Mouse (Mus musculus) kidney, embryonic 14.5 days (tissue): ENCODE data around the gene Ndrg2. TPM values are rescaled to one million over a fixed set of nuclear protein-coding genes. Genes with fewer than 3 reads are reported as not detected.
"Not testable (repeated sequence)": the region's sequence is repeated elsewhere in the genome, so short reads cannot be mapped to it uniquely, and the experiment has no call there.

ENCODE experiments used
- ATAC-seq: fragments of 200-750 bp; cut with Nextera tagmentation; 2 replicates; pipeline ENCODE4 v1.8.0; 2017; ENCODE audit warnings: moderate number of reproducible peaks, mild to moderate bottlenecking, moderate TSS enrichment, moderate library complexity; ENCODE audit not compliant: low FRiP score, low TSS enrichment
- H3K27ac ChIP-seq: fragments of 300-500 bp; sonication (generic); 2 replicates; pipeline ENCODE4 v1.5.1; 2014; ENCODE audit warnings: low read depth, mild to moderate bottlenecking, low read length, moderate library complexity, mixed read lengths
- H3K27me3 ChIP-seq: fragments of 300-500 bp; sonication (generic); 2 replicates; pipeline ENCODE4 v1.6.1; 2014; ENCODE audit warnings: mild to moderate bottlenecking, low read length; ENCODE audit not compliant: control insufficient read depth, insufficient read depth
- H3K36me3 ChIP-seq: fragments of 300-500 bp; sonication (generic); 2 replicates; pipeline ENCODE4 v1.6.1; 2014; ENCODE audit warnings: low read length, mixed read lengths; ENCODE audit not compliant: control insufficient read depth, insufficient read depth
- H3K4me1 ChIP-seq: fragments of 300-500 bp; sonication (generic); 2 replicates; pipeline ENCODE4 v1.6.1; 2014; ENCODE audit warnings: low read length, mixed read lengths; ENCODE audit not compliant: control insufficient read depth, insufficient read depth
- H3K4me2 ChIP-seq: fragments of 300-500 bp; sonication (generic); replicated peaks from 2 replicates; pipeline ENCODE4 v1.6.1; 2014; ENCODE audit warnings: low read depth, mild to moderate bottlenecking, low read length
- H3K4me3 ChIP-seq: fragments of 300-500 bp; sonication (generic); 2 replicates; pipeline ENCODE4 v1.5.1; 2014; ENCODE audit warnings: mild to moderate bottlenecking, low read length
- H3K9ac ChIP-seq: fragments of 300-500 bp; sonication (generic); 2 replicates; pipeline ENCODE4 v1.6.1; 2014; ENCODE audit warnings: low read depth, mild to moderate bottlenecking, low read length, moderate library complexity
- H3K9me3 ChIP-seq: fragments of 300-500 bp; sonication (generic); 2 replicates; pipeline ENCODE4 v1.6.1; 2016; ENCODE audit warnings: low read length; ENCODE audit not compliant: control insufficient read depth
- WGBS: fragments of 180-500 bp; shearing (Covaris S2); extraction: QIAGEN DNeasy Blood & Tissue Kit; methylation state at CpG from one replicate; pipeline ENCODE4 v1.1.7; 2014; 5-methylcytosine and 5-hydroxymethylcytosine counted together
- polyA plus RNA-seq: library from polyadenylated mRNA; unstranded; fragments of >200 nt; fragmentation: Nextera tagmentation; extraction: Ambion mirVana; gene quantifications from 2 replicates; pipeline ENCODE4 v1.2.1, GENCODE M21; 2014

Ndrg2 gene
- polyA plus RNA-seq, 1 experiment from 2014 or later: 13.7 TPM

- H3K27me3 ChIP-seq: no peaks in the 10 kb centered on the region
- H3K4me3 ChIP-seq: no peak overlapping the region
- no peak overlapping the region for H3K4me2 ChIP-seq
- H3K36me3 ChIP-seq: no peaks in the 10 kb centered on the region
- no peak overlapping the region for H3K9ac ChIP-seq
- peak; percentile 87 for ATAC-seq
- no peak overlapping the region for H3K27ac ChIP-seq
- peaks cover 3% of the 10 kb centered on the region; the same call in 1 of the 2 replicates for H3K4me1 ChIP-seq
- WGBS: 30% methylated on average over 5 of the region's 5 CpGs
- no peaks in the 10 kb centered on the region for H3K9me3 ChIP-seq
These were observed 16.9 kb upstream of the Ndrg2 start for GRCm38 (mm10) chr14:51930824-51931223.

GRCm38 (mm10) chr14:51929968-51930367 is 16.0 kb upstream of the Ndrg2 start:
- Histone ChIP-seq H3K4me3 (no peak overlapping the region), H3K27ac (no peak overlapping the region), H3K9ac (no peak overlapping the region), H3K9me3 (no peaks in the 10 kb centered on the region), H3K4me2 (no peak overlapping the region), H3K27me3 (no peaks in the 10 kb centered on the region), H3K36me3 (no peaks in the 10 kb centered on the region), H3K4me1 (peaks cover 3% of the 10 kb centered on the region; the same call in 1 of the 2 replicates)
- ATAC-seq: no peak
- WGBS: 78% methylated on average over 9 of the region's 9 CpGs

GRCm38 (mm10) chr14:51929309-51929943 is 15.5 kb upstream of the Ndrg2 start:
- Histone ChIP-seq H3K9me3 (no peaks in the 10 kb centered on the region), H3K27me3 (no peaks in the 10 kb centered on the region), H3K36me3 (no peaks in the 10 kb centered on the region), H3K4me3 (no peak overlapping the region), H3K27ac (no peak overlapping the region), H3K4me2 (no peak overlapping the region), H3K4me1 (peaks cover 3% of the 10 kb centered on the region; the same call in 1 of the 2 replicates), H3K9ac (no peak overlapping the region)
- ATAC-seq: no peak
- 82% methylated on average over 8 of the region's 8 CpGs for WGBS

GRCm38 (mm10) chr14:51926930-51927329 is 13.0 kb upstream of the Ndrg2 start:
- H3K27ac ChIP-seq, H3K4me1 ChIP-seq, H3K4me3 ChIP-seq, H3K27me3 ChIP-seq, ATAC-seq, H3K9ac ChIP-seq, H3K36me3 ChIP-seq, H3K4me2 ChIP-seq, H3K9me3 ChIP-seq: not testable (repeated sequence)
- 93% methylated on average over 11 of the region's 11 CpGs for WGBS

GRCm38 (mm10) chr14:51923492-51923891 is 9.5 kb upstream of the Ndrg2 start:
- no peaks in the 10 kb centered on the region for H3K4me1 ChIP-seq
- no peak overlapping the region for H3K27ac ChIP-seq
- no peak for ATAC-seq
- no peak overlapping the region for H3K9ac ChIP-seq
- H3K9me3 ChIP-seq: no peaks in the 10 kb centered on the region
- H3K4me2 ChIP-seq: no peak overlapping the region
- no peaks in the 10 kb centered on the region for H3K27me3 ChIP-seq
- 84% methylated on average over 4 of the region's 4 CpGs for whole genome bisulfite sequencing
- no peaks in the 10 kb centered on the region for H3K36me3 ChIP-seq
- H3K4me3 ChIP-seq: no peak overlapping the region

- no peaks in the 10 kb centered on the region for H3K4me1 ChIP-seq
- H3K27ac ChIP-seq: no peak overlapping the region
- H3K4me3 ChIP-seq: no peak overlapping the region
- H3K4me2 ChIP-seq: no peak overlapping the region
- no peak overlapping the region for H3K9ac ChIP-seq
- no peak for ATAC-seq
- H3K9me3 ChIP-seq: no peaks in the 10 kb centered on the region
- 78% methylated on average over 2 of the region's 2 CpGs for WGBS
- no peaks in the 10 kb centered on the region for H3K36me3 ChIP-seq
- no peaks in the 10 kb centered on the region for H3K27me3 ChIP-seq
These were observed 9.0 kb upstream of the Ndrg2 start for GRCm38 (mm10) chr14:51922910-51923309.

- ATAC-seq: no peak
- Histone ChIP-seq H3K9me3 (no peaks in the 10 kb centered on the region), H3K27ac (no peak within 1 kb of the TSS), H3K9ac (no peak within 1 kb of the TSS), H3K27me3 (no peaks in the 10 kb centered on the region), H3K4me1 (no peaks in the 10 kb centered on the region), H3K4me3 (no peak within 1 kb of the TSS), H3K36me3 (no peaks in the 10 kb centered on the region), H3K4me2 (no peak within 1 kb of the TSS)
- WGBS: 92% methylated on average over 7 of the region's 7 CpGs
These were observed 8.6 kb upstream of the Ndrg2 start, which contains the start of gene Rnase13 for GRCm38 (mm10) chr14:51922571-51922865. Rnase13 (minus strand) TSS chr14:51922773.

- Histone ChIP-seq H3K36me3 (no peaks in the 10 kb centered on the region), H3K4me2 (no peak overlapping the region), H3K9me3 (no peaks in the 10 kb centered on the region), H3K27ac (no peak overlapping the region), H3K4me3 (no peak overlapping the region), H3K9ac (no peak overlapping the region), H3K27me3 (no peaks in the 10 kb centered on the region), H3K4me1 (no peaks in the 10 kb centered on the region)
- 75% methylated on average over 16 of the region's 16 CpGs for WGBS
- ATAC-seq: peak; percentile 51; the same call in 1 of the 2 replicates
These were observed 8.0 kb upstream of the Ndrg2 start for GRCm38 (mm10) chr14:51921759-51922570.

GRCm38 (mm10) chr14:51918966-51919365 is 5.0 kb upstream of the Ndrg2 start:
- no peaks in the 10 kb centered on the region for H3K9me3 ChIP-seq
- no peak overlapping the region for H3K9ac ChIP-seq
- no peak overlapping the region for H3K4me2 ChIP-seq
- no peak for ATAC-seq
- H3K36me3 ChIP-seq: no peaks in the 10 kb centered on the region
- H3K27ac ChIP-seq: no peak overlapping the region
- WGBS: 89% methylated on average over 4 of the region's 4 CpGs
- H3K4me1 ChIP-seq: peaks cover 10% of the 10 kb centered on the region
- no peak overlapping the region for H3K4me3 ChIP-seq
- H3K27me3 ChIP-seq: no peaks in the 10 kb centered on the region
